Mouse (Mus musculus): ENCODE measurements around the gene Cend1.

Cend1 gene

GRCm38 (mm10) chr7:141429310-141429709 is at the start of gene Cend1:
Gene Cend1, minus strand, starts transcription at chr7:141429491.
- no peak for DNase-seq (ENCODE audit: low read depth in 1 of 2, low spot score in 2 of 2)

DNA sequence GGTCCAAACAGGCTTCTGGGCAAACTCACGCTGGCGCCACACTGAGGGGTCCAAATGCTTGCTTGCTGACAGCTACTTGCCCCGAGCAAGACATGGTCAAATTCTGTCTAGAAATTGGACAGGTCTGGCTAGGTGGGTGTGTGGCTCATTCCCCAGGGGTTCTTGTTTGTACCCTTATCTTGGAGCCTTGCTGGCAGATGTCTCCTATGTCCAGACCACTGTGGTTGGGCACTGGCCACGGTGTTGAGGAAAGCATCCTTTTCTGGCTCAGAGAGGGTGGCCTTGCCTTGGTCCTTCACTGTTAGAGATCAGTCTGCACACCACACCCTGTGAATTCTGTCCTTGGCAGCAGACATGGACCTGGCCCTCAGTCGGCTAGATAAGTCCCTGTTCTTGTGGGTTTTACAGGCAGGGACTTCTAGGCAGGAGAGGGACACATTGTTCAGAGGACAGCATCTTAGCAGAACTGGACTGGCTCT is 49.0 kb upstream of the Cend1 start:
- DNase-seq (ENCODE audit: low read depth in 1 of 2, low spot score in 2 of 2), result no peak

DNA sequence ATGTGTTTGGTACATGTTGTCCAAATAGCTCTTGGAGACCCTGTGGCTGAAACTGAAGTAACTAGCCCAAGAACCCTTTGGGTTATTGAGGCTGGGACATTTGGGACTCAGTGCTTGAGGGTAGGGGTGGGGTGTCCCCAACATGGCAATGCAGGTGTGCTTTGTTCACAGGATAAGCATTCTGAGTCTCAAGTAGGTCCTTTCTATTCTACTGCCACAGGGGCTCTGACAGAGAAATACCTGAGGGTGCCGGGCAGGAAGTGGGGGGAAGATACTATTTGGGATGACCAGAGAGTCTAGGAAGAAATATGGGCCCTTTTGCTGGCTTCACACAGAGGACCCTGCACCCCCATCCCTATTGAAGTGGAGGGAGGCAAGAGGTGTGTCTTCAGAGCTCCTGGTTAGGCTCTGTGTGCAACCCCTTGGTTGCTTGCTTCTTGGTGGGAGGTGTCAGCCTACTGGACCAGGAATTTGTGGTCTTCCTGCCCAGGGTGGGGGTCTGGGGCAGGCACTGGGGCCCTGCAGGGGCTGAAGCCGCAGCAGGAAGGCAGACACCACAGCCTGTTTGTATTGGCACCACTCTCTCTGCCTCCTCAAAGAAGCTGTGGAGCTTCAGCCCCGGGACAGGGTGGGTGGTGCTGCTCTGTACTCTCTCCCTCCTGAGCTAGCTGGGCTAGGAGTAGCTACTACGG is 48.4 kb upstream of the Cend1 start:
- no peak for DNase-seq (ENCODE audit: low read depth in 1 of 2, low spot score in 2 of 2)

- DNase-seq (ENCODE audit: low read depth in 1 of 2, low spot score in 2 of 2), result no peak
Observed at GRCm38 (mm10) chr7:141476981-141477370, 47.7 kb upstream of the Cend1 start.

GRCm38 (mm10) chr7:141476226-141476980 is 47.1 kb upstream of the Cend1 start:
- DNase-seq (ENCODE audit: low read depth in 1 of 2, low spot score in 2 of 2), result no peak

DNA sequence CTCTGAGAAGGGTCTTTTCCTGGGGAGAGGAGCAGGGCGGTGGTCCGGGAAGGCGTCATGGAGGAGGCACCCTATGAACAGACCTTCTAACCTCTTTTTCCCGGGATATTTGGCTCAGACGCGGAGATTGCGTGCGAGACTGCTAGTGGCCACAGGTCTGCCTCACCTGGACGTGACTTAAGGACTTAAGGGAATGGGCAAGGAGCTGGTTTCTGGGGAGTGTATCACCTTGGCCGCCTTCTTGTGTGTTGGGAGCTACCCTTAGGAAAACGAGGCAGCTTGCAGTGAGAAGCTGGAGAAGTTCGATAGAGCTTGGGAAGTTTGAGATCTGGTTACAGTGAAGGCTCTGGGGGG is 46.5 kb upstream of the Cend1 start:
- DNase-seq (ENCODE audit: low read depth in 1 of 2, low spot score in 2 of 2), result no peak

- DNase-seq (ENCODE audit: low read depth in 1 of 2, low spot score in 2 of 2), result peak; percentile 56 to 72
Observed at GRCm38 (mm10) chr7:141475011-141475804, 45.9 kb upstream of the Cend1 start, which contains the start of the genes Polr2l and Tspan4. Gene Polr2l, minus strand, starts transcription at chr7:141475132. Gene Tspan4, plus strand, starts transcription at chr7:141475240.

GRCm38 (mm10) chr7:141474160-141474559 is 44.9 kb upstream of the Cend1 start:
- no peak for DNase-seq (ENCODE audit: low read depth in 1 of 2, low spot score in 2 of 2)

- DNase-seq (ENCODE audit: low read depth in 1 of 2, low spot score in 2 of 2), result no peak
Observed at GRCm38 (mm10) chr7:141472763-141473162, 43.5 kb upstream of the Cend1 start.

DNA sequence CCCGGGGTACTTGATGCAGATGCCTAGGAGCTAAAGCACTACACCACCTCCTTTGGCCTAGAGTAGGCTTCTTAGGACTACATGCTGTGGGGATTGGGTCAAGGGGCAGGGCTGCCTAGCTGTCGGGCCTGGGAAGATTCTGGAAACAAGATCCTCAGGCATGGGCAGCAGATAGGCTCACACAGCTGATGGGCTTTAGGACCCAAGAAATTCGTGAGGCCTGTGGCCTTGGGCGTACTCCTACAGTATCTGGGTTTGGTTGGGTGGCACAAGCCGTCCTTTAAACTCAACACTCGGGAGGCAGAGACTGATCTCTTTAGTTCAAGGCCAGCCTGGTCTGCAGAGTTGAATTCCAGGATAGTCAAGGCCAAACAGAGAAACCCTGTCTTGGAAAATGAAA is 42.9 kb upstream of the Cend1 start:
- DNase-seq (ENCODE audit: low read depth in 1 of 2, low spot score in 2 of 2), result no peak

- no peak for DNase-seq (ENCODE audit: low read depth in 1 of 2, low spot score in 2 of 2)
Observed at GRCm38 (mm10) chr7:141471236-141471635, 41.9 kb upstream of the Cend1 start.

GRCm38 (mm10) chr7:141470637-141470944 is 41.3 kb upstream of the Cend1 start:
- DNase-seq (ENCODE audit: low read depth in 1 of 2, low spot score in 2 of 2), result no peak

- DNase-seq (ENCODE audit: low read depth in 1 of 2, low spot score in 2 of 2), result no peak
Observed at GRCm38 (mm10) chr7:141469901-141470636, 40.8 kb upstream of the Cend1 start.

DNA sequence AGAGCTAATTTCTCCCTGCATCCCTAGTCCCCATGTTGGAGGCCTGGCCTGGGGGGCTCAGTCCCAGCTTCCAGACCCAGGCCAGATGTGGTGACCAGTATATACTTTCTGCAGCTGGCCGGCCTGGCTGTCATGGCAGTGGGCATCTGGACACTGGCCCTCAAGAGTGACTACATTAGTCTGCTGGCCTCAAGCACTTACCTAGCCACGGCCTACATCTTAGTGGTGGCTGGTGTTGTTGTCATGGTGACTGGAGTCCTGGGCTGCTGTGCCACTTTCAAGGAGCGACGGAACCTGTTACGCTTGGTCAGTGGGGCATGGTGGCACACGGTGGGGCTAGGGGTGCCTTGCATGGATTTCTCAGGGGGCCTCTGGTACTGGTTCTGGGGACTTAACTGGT is 40.1 kb upstream of the Cend1 start:
- DNase-seq (ENCODE audit: low read depth in 1 of 2, low spot score in 2 of 2), result no peak

DNA sequence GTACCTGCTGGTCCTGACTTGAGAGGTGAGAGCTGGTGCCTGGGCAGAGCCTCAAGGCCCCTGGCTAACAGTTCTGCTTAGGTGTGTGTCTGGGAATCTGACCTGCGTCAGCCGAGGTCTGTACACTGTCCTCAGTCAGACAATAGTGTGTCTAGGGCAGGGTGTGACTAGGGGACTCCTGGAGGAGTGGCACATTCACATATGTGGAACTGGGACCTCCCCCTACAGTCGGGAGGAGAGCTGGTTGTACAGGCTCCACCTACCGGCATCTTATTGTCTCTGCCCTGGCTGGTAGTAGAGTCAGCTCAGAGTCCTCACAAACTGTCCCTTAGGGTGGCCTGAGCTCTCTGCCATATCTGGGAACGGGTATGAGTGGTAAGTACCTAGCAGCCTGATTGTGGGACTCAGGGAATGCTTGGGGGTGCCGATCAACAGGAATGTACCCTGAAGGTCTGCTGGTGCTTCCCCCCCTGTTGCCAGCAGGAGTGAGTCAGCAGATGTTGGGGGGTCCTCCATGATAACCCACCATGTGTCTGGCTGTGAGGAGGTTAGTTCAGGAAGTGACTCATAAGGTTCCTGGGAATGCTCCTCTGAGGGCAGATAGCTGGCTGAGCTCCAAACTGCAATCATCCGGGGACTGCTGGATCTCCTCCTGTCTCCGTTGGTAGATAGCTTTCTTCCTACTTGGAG is 39.4 kb upstream of the Cend1 start:
- DNase-seq (ENCODE audit: low read depth in 1 of 2, low spot score in 2 of 2), result no peak

DNA sequence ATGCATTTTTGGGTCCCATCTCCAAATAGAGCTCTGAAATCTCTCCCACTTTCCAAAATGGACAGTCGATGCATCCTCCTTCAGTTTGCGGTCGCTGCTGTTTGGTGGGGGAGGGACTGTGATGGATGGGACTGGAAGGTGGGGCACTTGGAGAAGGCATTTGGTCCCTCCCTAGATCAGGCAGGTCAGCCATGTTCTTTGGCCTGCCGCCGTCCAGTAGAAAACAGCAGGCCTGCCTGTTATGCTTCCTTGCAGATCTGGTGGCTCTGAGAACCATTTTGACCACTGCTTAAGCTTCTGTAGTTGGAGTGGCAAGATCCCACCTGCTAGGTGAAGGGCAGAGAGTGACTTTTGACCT is 38.9 kb upstream of the Cend1 start:
- no peak for DNase-seq (ENCODE audit: low read depth in 1 of 2, low spot score in 2 of 2)

DNA sequence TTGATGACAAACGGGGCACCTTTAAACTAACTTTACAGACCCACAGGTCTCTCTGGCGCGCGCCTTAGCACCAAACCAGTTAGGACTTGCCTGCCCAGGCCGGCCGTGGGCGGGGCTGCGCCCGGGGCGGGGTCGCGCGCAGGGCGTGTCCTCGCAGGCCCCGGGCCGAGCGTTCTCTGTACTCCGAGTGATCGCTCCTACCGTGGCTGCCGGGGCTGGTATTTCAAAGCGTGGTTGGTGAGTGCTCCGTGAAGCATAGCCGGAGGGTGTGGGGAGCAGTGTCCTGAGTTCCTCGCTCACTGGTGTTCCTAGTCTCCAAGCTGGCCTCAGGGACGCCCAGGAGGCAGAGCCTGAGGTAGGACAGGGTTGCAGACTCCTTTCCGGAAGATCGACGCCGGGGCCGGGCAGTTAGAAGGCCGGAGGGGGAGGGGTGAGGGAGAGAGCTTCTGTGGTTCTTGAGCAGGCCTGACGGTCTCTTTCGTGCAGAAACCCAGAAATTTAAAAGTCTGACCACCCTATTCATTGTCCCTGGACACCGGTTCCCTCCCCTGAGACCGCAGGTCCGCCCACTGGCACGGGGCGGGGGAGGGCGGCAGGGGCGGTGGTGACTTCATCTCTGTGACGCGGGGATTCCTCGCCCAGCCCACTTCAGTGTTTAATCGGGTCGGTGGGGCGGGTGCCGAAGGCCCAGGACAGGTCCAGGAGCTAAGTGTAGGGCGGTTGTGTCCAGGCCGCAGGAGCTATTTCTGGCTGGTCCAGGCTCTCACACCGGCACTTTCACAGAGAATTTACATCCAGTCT is 38.1 kb upstream of the Cend1 start, which contains the start of gene Cd151:
Gene Cd151, plus strand, starts transcription at position 163 of the 801 bp plus-strand sequence.
- peak in 1 of 2 experiments; percentile 60 for DNase-seq (ENCODE audit: low read depth in 1 of 2, low spot score in 2 of 2)

DNA sequence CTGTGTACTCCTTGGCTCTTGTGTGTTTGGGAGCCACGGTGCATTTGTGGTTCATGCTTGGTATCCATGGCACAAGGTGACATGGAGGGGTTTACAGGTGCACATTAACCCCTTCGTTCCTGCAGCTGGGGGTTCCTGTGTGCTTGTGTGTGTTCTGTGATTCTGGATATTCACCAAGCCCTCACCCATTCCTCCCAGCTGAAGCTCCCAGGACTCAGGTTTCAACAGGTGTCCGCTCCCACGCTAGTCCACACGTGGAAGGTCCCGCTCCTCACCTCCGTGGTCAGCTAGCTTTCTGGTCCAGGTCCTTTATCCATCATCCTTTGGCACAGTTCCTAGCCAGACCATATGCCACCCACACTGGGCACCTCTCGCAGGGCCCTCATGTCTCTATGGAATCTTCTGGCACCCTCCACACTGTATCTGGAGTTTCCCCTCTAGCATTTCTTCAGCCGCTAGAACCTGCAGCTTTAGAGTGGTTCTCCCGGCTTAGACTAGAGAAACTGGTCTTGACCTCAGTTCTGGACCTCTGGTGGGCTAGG is 37.4 kb upstream of the Cend1 start:
- no peak for DNase-seq (ENCODE audit: low read depth in 1 of 2, low spot score in 2 of 2)

DNA sequence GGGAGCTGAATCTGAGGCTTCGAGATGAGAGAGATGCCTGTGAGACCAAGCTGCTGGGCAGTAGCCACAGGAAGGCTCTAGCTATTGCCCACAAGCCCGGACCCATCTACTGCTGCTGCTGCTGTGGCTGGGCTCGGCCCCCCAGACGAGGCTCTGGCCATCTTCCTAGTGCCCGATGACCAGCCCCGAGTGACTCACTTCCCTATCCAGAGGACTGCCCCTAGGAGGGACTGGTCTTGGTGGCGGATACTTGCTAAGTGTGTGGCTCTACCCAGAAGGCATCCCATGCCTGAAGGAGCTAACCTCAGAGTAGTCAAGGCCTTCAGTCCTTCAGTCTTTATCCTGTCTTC is 36.7 kb upstream of the Cend1 start:
- DNase-seq (ENCODE audit: low read depth in 1 of 2, low spot score in 2 of 2), result no peak

Measured in monocyte, adult 2 months (primary cell).